Mouse (Mus musculus) retina, postnatal 7 days (tissue): ENCODE data around the gene Flt3l.
A peak's percentile ranks its signal among the peaks of the same experiment; 100 is the strongest.
"Not testable (repeated sequence)": the region's sequence is repeated elsewhere in the genome, so short reads cannot be mapped to it uniquely, and the experiment has no call there.

Source experiments
- DNase-seq: peaks from one replicate; pipeline ENCODE4 v3.0.0-alpha.2; 2012; ENCODE audit warnings: low read depth, low spot score

The Flt3l gene

GRCm38 (mm10) chr7:45098541-45099240 lies 37.5 kb downstream of the Flt3l start:
- DNase-seq: no peak

GRCm38 (mm10) chr7:45097479-45097878 lies 38.8 kb downstream of the Flt3l start:
- no peak for DNase-seq

GRCm38 (mm10) chr7:45095965-45096364 lies 40.3 kb downstream of the Flt3l start:
- not testable (repeated sequence) for DNase-seq

GRCm38 (mm10) chr7:45095367-45095766 lies 40.9 kb downstream of the Flt3l start:
- DNase-seq: no peak

GRCm38 (mm10) chr7:45094121-45094520 lies 42.1 kb downstream of the Flt3l start:
- no peak for DNase-seq

GRCm38 (mm10) chr7:45093516-45093905 lies 42.7 kb downstream of the Flt3l start:
- no peak for DNase-seq

GRCm38 (mm10) chr7:45092828-45093515 lies 43.3 kb downstream of the Flt3l start:
- DNase-seq: no peak

- DNase-seq: peak; percentile 62
Observed at GRCm38 (mm10) chr7:45092048-45092447, 44.2 kb downstream of the Flt3l start, which contains the start of gene Rcn3. TSS of gene Rcn3 (minus strand) at chr7:45092221.

- DNase-seq: no peak
Observed at GRCm38 (mm10) chr7:45091001-45091990, 44.9 kb downstream of the Flt3l start.

- DNase-seq: no peak
Observed at GRCm38 (mm10) chr7:45090251-45090977, 45.8 kb downstream of the Flt3l start.

- no peak for DNase-seq
Observed at GRCm38 (mm10) chr7:45088597-45088996, 47.6 kb downstream of the Flt3l start.

GRCm38 (mm10) chr7:45086084-45086483 lies 50.1 kb downstream of the Flt3l start:
- no peak for DNase-seq

- no peak for DNase-seq
Observed at GRCm38 (mm10) chr7:45083300-45083890, 52.8 kb downstream of the Flt3l start.

GRCm38 (mm10) chr7:45082401-45083299 lies 53.6 kb downstream of the Flt3l start:
- DNase-seq: no peak

- no peak for DNase-seq
Observed at GRCm38 (mm10) chr7:45081016-45081415, 55.2 kb downstream of the Flt3l start.

GRCm38 (mm10) chr7:45079856-45080255 lies 56.4 kb downstream of the Flt3l start:
- peak; percentile 78 for DNase-seq
